Mouse (Mus musculus) ES-E14 (cell line): ENCODE data around the gene Gdf11.

Experiments used
- HCFC1 ChIP-seq: IDR thresholded peaks from 2 replicates; pipeline ENCODE4 v1.6.1; 2012; ENCODE audit warnings: low read length, inconsistent platforms, borderline replicate concordance; ENCODE audit not compliant: insufficient read depth
- MAFK ChIP-seq: IDR thresholded peaks from 2 replicates; pipeline ENCODE4 v1.6.1; 2014; ENCODE audit warnings: mild to moderate bottlenecking, low read depth, low read length, inconsistent platforms; ENCODE audit not compliant: insufficient read depth

- no peak for TF ChIP-seq MAFK
- TF ChIP-seq HCFC1: no peak
These were observed 46.9 kb upstream of the Gdf11 start for GRCm38 (mm10) chr10:128938457-128938856.
